Mouse (Mus musculus): ENCODE data around the gene C2cd2l. TPM values are rescaled to one million over a fixed set of nuclear protein-coding genes. Genes with fewer than 3 reads are reported as not detected.

The C2cd2l gene
- polyA plus RNA-seq, 1 experiment from 2014 or later, result 10.3 TPM

GRCm38 (mm10) chr9:44343781-44344421, 23.8 kb upstream of the C2cd2l start, which contains the start of gene Hmbs:
Gene Hmbs (minus strand): TSS chr9:44344228.
- TF ChIP-seq CTCF (IDR thresholded peaks at IDR 0.05) (no peak), EP300 (IDR thresholded peaks at IDR 0.05) (no peak)
- Histone ChIP-seq H3K9me3 (ENCODE audit: low read length) (no peaks in the 10 kb centered on the region), H3K4me2 (replicated peaks; ENCODE audit: low read depth, low read length) (peak within 1 kb of the TSS; percentile 62), H3K36me3 (ENCODE audit: insufficient read depth, low read length) (peaks cover 11% of the 10 kb centered on the region; the same call in 1 of the 2 replicates), H3K9ac (replicated peaks; ENCODE audit: low read depth) (peak within 1 kb of the TSS; percentile 77), H3K27ac (ENCODE audit: low read length) (peak within 1 kb of the TSS; percentile 95), H3K27me3 (replicated peaks; ENCODE audit: insufficient read depth, low read length) (no peaks in the 10 kb centered on the region), H3K4me3 (ENCODE audit: low read depth, low read length) (peak within 1 kb of the TSS; percentile 77), H3K4me1 (ENCODE audit: insufficient read depth, low read depth, low read length) (peaks cover 8% of the 10 kb centered on the region; the same call in 1 of the 2 replicates)
- ATAC-seq (peak; percentile 97), DNase-seq (ENCODE audit: low spot score) (peak; percentile 97)
- WGBS, result 0% methylated on average over 24 of the region's 39 CpGs

- DNase-seq (ENCODE audit: low spot score), result no peak
- Histone ChIP-seq H3K4me1 (ENCODE audit: insufficient read depth, low read depth, low read length) (peaks cover 8% of the 10 kb centered on the region; the same call in 1 of the 2 replicates), H3K27me3 (replicated peaks; ENCODE audit: insufficient read depth, low read length) (no peaks in the 10 kb centered on the region), H3K4me3 (ENCODE audit: low read depth, low read length) (peak overlapping the region; percentile 77), H3K9ac (replicated peaks; ENCODE audit: low read depth) (peak overlapping the region; percentile 77), H3K4me2 (replicated peaks; ENCODE audit: low read depth, low read length) (peak overlapping the region; percentile 62), H3K36me3 (ENCODE audit: insufficient read depth, low read length) (peaks cover 7% of the 10 kb centered on the region; the same call in 1 of the 2 replicates), H3K9me3 (ENCODE audit: low read length) (no peaks in the 10 kb centered on the region), H3K27ac (ENCODE audit: low read length) (peak overlapping the region; percentile 95)
- WGBS, result 3% methylated on average over 6 of the region's 6 CpGs
- TF ChIP-seq EP300 (IDR thresholded peaks at IDR 0.05), result no peak
- TF ChIP-seq CTCF (IDR thresholded peaks at IDR 0.05), result no peak
- ATAC-seq, result peak; percentile 7; the same call in 1 of the 2 replicates
Measured at GRCm38 (mm10) chr9:44343290-44343689, 23.2 kb upstream of the C2cd2l start.

GRCm38 (mm10) chr9:44342605-44343004, 22.5 kb upstream of the C2cd2l start:
- DNase-seq (ENCODE audit: low spot score), result no peak
- Histone ChIP-seq H3K4me1 (ENCODE audit: insufficient read depth, low read depth, low read length) (peaks cover 8% of the 10 kb centered on the region; the same call in 1 of the 2 replicates), H3K4me2 (replicated peaks; ENCODE audit: low read depth, low read length) (peak overlapping the region; percentile 62; the same call in 1 of the 2 replicates), H3K36me3 (ENCODE audit: insufficient read depth, low read length) (peaks cover 4% of the 10 kb centered on the region; the same call in 1 of the 2 replicates), H3K9ac (replicated peaks; ENCODE audit: low read depth) (no peak overlapping the region), H3K27me3 (replicated peaks; ENCODE audit: insufficient read depth, low read length) (no peaks in the 10 kb centered on the region), H3K27ac (ENCODE audit: low read length) (no peak overlapping the region; the same call in 1 of the 2 replicates), H3K9me3 (ENCODE audit: low read length) (no peaks in the 10 kb centered on the region), H3K4me3 (ENCODE audit: low read depth, low read length) (no peak overlapping the region)
- no peak for TF ChIP-seq CTCF (IDR thresholded peaks at IDR 0.05)
- no peak for TF ChIP-seq EP300 (IDR thresholded peaks at IDR 0.05)
- ATAC-seq, result no peak
- WGBS, result 77% methylated on average over 1 of the region's 1 CpGs

DNA sequence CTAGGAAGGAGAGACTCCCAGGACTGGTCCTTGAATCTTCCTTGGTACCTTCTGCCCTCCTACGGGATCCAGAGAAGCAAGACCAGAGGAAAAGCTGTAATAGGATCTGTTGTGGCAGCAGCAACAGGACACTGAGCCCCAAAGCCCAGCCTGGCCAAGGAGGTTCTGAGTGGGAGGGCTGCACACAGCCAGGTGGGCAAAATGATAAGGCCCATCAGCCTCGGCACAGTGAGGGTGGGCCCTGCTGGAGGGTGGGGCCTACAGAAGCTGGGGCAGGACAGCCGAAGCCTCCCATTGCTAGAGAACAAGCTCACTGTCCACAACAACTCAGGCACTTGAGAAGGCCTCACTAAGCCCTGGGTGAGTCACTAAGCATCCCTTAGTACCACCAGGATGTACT, 22.1 kb upstream of the C2cd2l start:
- Histone ChIP-seq H3K27ac (ENCODE audit: low read length) (no peak overlapping the region), H3K4me2 (replicated peaks; ENCODE audit: low read depth, low read length) (no peak overlapping the region)

DNA sequence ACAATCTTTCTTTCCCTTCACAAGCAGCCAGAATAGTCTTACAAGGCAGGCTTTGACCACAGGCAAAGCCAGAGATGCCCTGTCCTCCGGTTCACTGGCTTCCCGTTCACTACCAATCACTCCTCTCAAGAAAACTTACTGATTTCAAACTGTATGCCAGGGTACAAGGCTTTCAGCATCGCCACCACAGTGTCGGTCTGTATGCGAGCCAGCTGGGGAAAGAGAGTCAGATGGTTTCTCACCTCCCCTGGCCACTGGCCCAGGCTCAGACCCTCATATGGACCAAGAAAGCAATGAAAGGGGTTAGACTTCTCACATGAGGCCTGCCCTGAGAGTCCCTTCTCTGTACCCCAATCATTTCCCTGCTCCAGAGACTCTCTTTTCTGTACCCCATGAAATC, 21.4 kb upstream of the C2cd2l start:
- Histone ChIP-seq H3K4me1 (ENCODE audit: insufficient read depth, low read depth, low read length) (peaks cover 8% of the 10 kb centered on the region; the same call in 1 of the 2 replicates), H3K27me3 (replicated peaks; ENCODE audit: insufficient read depth, low read length) (no peaks in the 10 kb centered on the region), H3K4me2 (replicated peaks; ENCODE audit: low read depth, low read length) (no peak overlapping the region), H3K4me3 (ENCODE audit: low read depth, low read length) (no peak overlapping the region), H3K9ac (replicated peaks; ENCODE audit: low read depth) (no peak overlapping the region), H3K27ac (ENCODE audit: low read length) (no peak overlapping the region), H3K9me3 (ENCODE audit: low read length) (no peaks in the 10 kb centered on the region), H3K36me3 (ENCODE audit: insufficient read depth, low read length) (peaks cover 4% of the 10 kb centered on the region; the same call in 1 of the 2 replicates)
- no peak for TF ChIP-seq EP300 (IDR thresholded peaks at IDR 0.05)
- no peak for TF ChIP-seq CTCF (IDR thresholded peaks at IDR 0.05)
- no peak for DNase-seq (ENCODE audit: low spot score)
- no peak for ATAC-seq
- 85% methylated on average over 5 of the region's 5 CpGs for WGBS

More for the DNA sequence above, 22.1 kb upstream of the C2cd2l start:
- peaks cover 8% of the 10 kb centered on the region; the same call in 1 of the 2 replicates for H3K4me1 ChIP-seq (ENCODE audit: insufficient read depth, low read depth, low read length)
- H3K4me3 ChIP-seq (ENCODE audit: low read depth, low read length), result no peak overlapping the region
- H3K36me3 ChIP-seq (ENCODE audit: insufficient read depth, low read length), result peaks cover 4% of the 10 kb centered on the region; the same call in 1 of the 2 replicates
- no peak for DNase-seq (ENCODE audit: low spot score)
- no peak overlapping the region; the same call in 1 of the 2 replicates for H3K9ac ChIP-seq (replicated peaks; ENCODE audit: low read depth)
- WGBS, result 61% methylated on average over 3 of the region's 3 CpGs
- ATAC-seq, result no peak
- TF ChIP-seq EP300 (IDR thresholded peaks at IDR 0.05) (no peak), CTCF (IDR thresholded peaks at IDR 0.05) (no peak)
- no peaks in the 10 kb centered on the region for H3K9me3 ChIP-seq (ENCODE audit: low read length)
- H3K27me3 ChIP-seq (replicated peaks; ENCODE audit: insufficient read depth, low read length), result no peaks in the 10 kb centered on the region

GRCm38 (mm10) chr9:44338574-44338973, 18.5 kb upstream of the C2cd2l start:
- DNase-seq (ENCODE audit: low spot score) (no peak), ATAC-seq (no peak)
- Histone ChIP-seq H3K27ac (ENCODE audit: low read length) (no peak overlapping the region), H3K9me3 (ENCODE audit: low read length) (no peaks in the 10 kb centered on the region), H3K9ac (replicated peaks; ENCODE audit: low read depth) (no peak overlapping the region), H3K36me3 (ENCODE audit: insufficient read depth, low read length) (peaks cover 4% of the 10 kb centered on the region; the same call in 1 of the 2 replicates), H3K4me3 (ENCODE audit: low read depth, low read length) (no peak overlapping the region), H3K27me3 (replicated peaks; ENCODE audit: insufficient read depth, low read length) (no peaks in the 10 kb centered on the region), H3K4me1 (ENCODE audit: insufficient read depth, low read depth, low read length) (peaks cover 13% of the 10 kb centered on the region), H3K4me2 (replicated peaks; ENCODE audit: low read depth, low read length) (no peak overlapping the region)
- WGBS, result 73% methylated on average over 5 of the region's 5 CpGs
- TF ChIP-seq EP300 (IDR thresholded peaks at IDR 0.05) (no peak), CTCF (IDR thresholded peaks at IDR 0.05) (peak; percentile 32; the same call in 1 of the 2 replicates)

Measured in lung, postnatal 0 days (tissue).